ENCODE assay signal across 9 mouse cellular contexts in the genomic region with DNA sequence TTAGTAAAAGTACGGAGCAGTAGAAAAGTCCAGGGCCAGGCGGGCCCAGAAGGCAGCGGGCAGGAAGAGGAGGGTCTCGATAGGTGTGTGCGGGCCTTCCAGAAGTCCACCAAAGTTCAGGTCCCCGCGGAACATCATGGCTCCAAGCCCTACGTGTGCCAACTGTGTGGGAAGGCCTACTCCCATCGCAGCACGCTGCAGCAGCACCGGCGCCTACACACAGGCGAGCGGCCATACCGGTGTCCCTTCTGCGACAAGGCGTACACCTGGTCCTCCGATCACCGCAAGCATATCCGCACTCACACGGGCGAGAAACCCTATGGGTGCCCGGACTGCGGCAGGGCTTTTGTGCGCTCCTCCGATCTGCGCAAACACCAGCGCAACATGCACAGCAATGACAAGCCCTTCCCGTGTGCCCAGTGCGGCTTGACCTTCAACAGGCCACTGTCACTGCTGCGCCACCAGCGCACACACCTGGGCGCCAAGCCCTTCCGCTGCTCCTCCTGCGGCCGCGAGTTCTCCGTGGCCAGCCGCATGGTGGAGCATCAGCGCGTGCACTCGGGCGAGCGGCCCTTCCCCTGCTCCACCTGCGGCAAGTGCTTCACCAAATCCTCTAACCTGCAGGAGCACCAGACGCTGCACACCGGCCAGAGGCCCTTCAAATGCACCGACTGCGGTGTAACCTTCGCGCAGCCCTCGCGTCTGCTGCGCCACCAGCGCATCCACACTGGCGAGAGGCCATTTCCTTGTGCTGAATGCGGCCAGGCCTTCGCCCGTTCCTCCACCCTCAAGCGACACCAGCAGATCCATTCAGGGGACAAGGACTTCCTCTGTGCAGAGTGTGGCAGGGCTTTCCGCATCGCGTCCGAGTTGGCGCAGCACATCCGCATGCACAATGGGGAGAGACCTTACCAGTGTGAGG. TPM values are rescaled to one million over a fixed set of nuclear protein-coding genes. Genes with fewer than 3 reads are reported as not detected.
DNase-seq lines count a peak whose midpoint lies in the region; ATAC-seq and TF ChIP-seq lines count a peak whose summit lies in the region.
"Had no signal": no experiment of that assay in that cellular context is flagged by ENCODE, and none has a peak within 500 bp of the region (broad histone marks: within the 10 kb centered on the region; RNA-seq: fewer than 3 reads in every experiment).

No protein-coding gene starts in this region.

- no peak for DNase-seq in kidney, postnatal 0 days (ENCODE audit: low spot score)
- DNase-seq in kidney, postnatal 25 days: no peak
- peak; percentile 41 for DNase-seq in brain, embryonic 14.5 days (ENCODE audit: low read depth)
- DNase-seq in frontal cortex, postnatal 36 days (ENCODE audit: low spot score in 2 of 2): peak; percentile 32 to 45
- no peak for DNase-seq in thymus, postnatal 0 days (ENCODE audit: low spot score)
- DNase-seq in spleen, postnatal 36 days (ENCODE audit: low spot score in 2 of 2): no peak

- H3K36me3 ChIP-seq in kidney, postnatal 0 days (ENCODE audit: insufficient read depth, low read length): no peaks in the 10 kb centered on the region
- H3K36me3 ChIP-seq in limb, embryonic 15.5 days: no peaks in the 10 kb centered on the region
- no peaks in the 10 kb centered on the region for H3K36me3 ChIP-seq in stomach, embryonic 14.5 days (ENCODE audit: control insufficient read depth, insufficient read depth, low read length)

- no peak for TF ChIP-seq CTCF in kidney, postnatal 0 days (IDR thresholded peaks at IDR 0.05; ENCODE audit: low read depth)
- no peak for TF ChIP-seq CTCF in brain, embryonic 14.5 days (IDR thresholded peaks at IDR 0.05; ENCODE audit: borderline replicate concordance, extremely low read depth, insufficient read depth, insufficient read length)

- H3K4me3 ChIP-seq in kidney, postnatal 0 days (replicated peaks; ENCODE audit: low read depth, low read length): peak overlapping the region; percentile 33
- H3K4me3 ChIP-seq in limb, embryonic 15.5 days: peak overlapping the region; percentile 29
- H3K4me3 ChIP-seq in stomach, embryonic 14.5 days (ENCODE audit: low read depth, low read length): peak overlapping the region; percentile 24

- no peak for ATAC-seq in kidney, postnatal 0 days (replicated peaks; ENCODE audit: low FRiP score, low read depth)
- no peak for ATAC-seq in limb, embryonic 15.5 days (ENCODE audit: insufficient number of reproducible peaks, low FRiP score, low TSS enrichment, low read depth)
- no peak for ATAC-seq in stomach, embryonic 14.5 days (ENCODE audit: insufficient number of reproducible peaks, insufficient read depth, low FRiP score, low read depth)

- no peak overlapping the region for H3K9ac ChIP-seq in kidney, postnatal 0 days (ENCODE audit: low read depth, low read length)
- no peak overlapping the region for H3K9ac ChIP-seq in limb, embryonic 15.5 days
- H3K9ac ChIP-seq in stomach, embryonic 14.5 days (replicated peaks; ENCODE audit: low read depth, low read length): no peak overlapping the region
- H3K9ac ChIP-seq: liver, embryonic 14.5 days had no signal

- no peak overlapping the region for H3K27ac ChIP-seq in kidney, postnatal 0 days
- H3K27ac ChIP-seq in limb, embryonic 15.5 days: no peak overlapping the region
- H3K27ac ChIP-seq in stomach, embryonic 14.5 days (ENCODE audit: low read length): no peak overlapping the region
- H3K27ac ChIP-seq: liver, embryonic 14.5 days had no signal

- no peak for TF ChIP-seq POLR2A in brain, embryonic 14.5 days (IDR thresholded peaks at IDR 0.05; ENCODE audit: borderline replicate concordance, extremely low read depth, insufficient read depth, insufficient read length, poor library complexity, severe bottlenecking)

- H3K4me1 ChIP-seq in kidney, postnatal 0 days (replicated peaks; ENCODE audit: insufficient read depth, low read length): no peaks in the 10 kb centered on the region; the same call in 1 of the 2 replicates
- peaks cover 28% of the 10 kb centered on the region for H3K4me1 ChIP-seq in limb, embryonic 15.5 days
- H3K4me1 ChIP-seq in stomach, embryonic 14.5 days (ENCODE audit: control insufficient read depth, insufficient read depth, low read length): peaks cover 9% of the 10 kb centered on the region

- no peaks in the 10 kb centered on the region for H3K9me3 ChIP-seq in kidney, postnatal 0 days (replicated peaks; ENCODE audit: low read length)
- no peaks in the 10 kb centered on the region for H3K9me3 ChIP-seq in limb, embryonic 15.5 days
- H3K9me3 ChIP-seq in stomach, embryonic 14.5 days (ENCODE audit: control insufficient read depth, low read depth, low read length): no peaks in the 10 kb centered on the region

- H3K27me3 ChIP-seq in kidney, postnatal 0 days (ENCODE audit: insufficient read depth, low read length): peaks cover 11% of the 10 kb centered on the region; the same call in 1 of the 2 replicates
- peaks cover 35% of the 10 kb centered on the region for H3K27me3 ChIP-seq in limb, embryonic 15.5 days
- H3K27me3 ChIP-seq in stomach, embryonic 14.5 days (ENCODE audit: control insufficient read depth, insufficient read depth, low read length): peaks cover 31% of the 10 kb centered on the region

- H3K4me2 ChIP-seq in kidney, postnatal 0 days (ENCODE audit: low read length): peak overlapping the region; percentile 49
- H3K4me2 ChIP-seq in limb, embryonic 15.5 days: peak overlapping the region; percentile 42
- H3K4me2 ChIP-seq in stomach, embryonic 14.5 days (replicated peaks; ENCODE audit: low read depth, low read length): peak overlapping the region; percentile 47

- 11% methylated on average over 66 of the region's 66 CpGs for WGBS in kidney, postnatal 0 days
- 16% methylated on average over 66 of the region's 66 CpGs for WGBS in limb, embryonic 15.5 days
- WGBS in stomach, embryonic 14.5 days: 10% methylated on average over 66 of the region's 66 CpGs

RNA-seq across cellular contexts. Expression of gene Zfp648, which starts 3.9 kb away (rescaled TPM):
- polyA plus RNA-seq in kidney, postnatal 0 days (2015; fragmentation: Nextera tagmentation; extraction: Ambion mirVana): 0.38 and 0.55 TPM in 2 replicates
- 0.19 and 0.33 TPM in 2 replicates for polyA plus RNA-seq in brain, embryonic 14.5 days (2012; rRNA removed)
- 1.5 TPM in 2 replicates for polyA plus RNA-seq in limb, embryonic 15.5 days (2015; fragmentation: Nextera tagmentation; extraction: Ambion mirVana)
- not detected in 2 replicates for polyA plus RNA-seq in stomach, embryonic 14.5 days (2014; fragmentation: Nextera tagmentation; extraction: Ambion mirVana)
- polyA plus RNA-seq in thymus, postnatal 0 days (2015; fragmentation: Nextera tagmentation; extraction: Ambion mirVana): 0.87 and 1.5 TPM in 2 replicates
- polyA plus RNA-seq: liver, embryonic 14.5 days had no signal

Comparison
In these comparisons a context has a peak if more than half of its experiments do, and no peak if none do; other contexts are left out.
1. DNase-seq: peak in brain, embryonic 14.5 days (single experiment) and frontal cortex, postnatal 36 days (2 of 2); none in kidney, postnatal 0 days (single experiment), kidney, postnatal 25 days (0 of 2), thymus, postnatal 0 days (single experiment) and spleen, postnatal 36 days (0 of 2).
2. Peak in every context shown above with its lines, with median percentiles within 50 percentile points of each other: H3K4me2 ChIP-seq and H3K4me3 ChIP-seq.